Mouse (Mus musculus) CH12.LX (cell line): ENCODE results near the gene Kcng3. TPM values are rescaled to one million over a fixed set of nuclear protein-coding genes. Genes with fewer than 3 reads are reported as not detected.

Experiments used
- DNase-seq: peaks from one replicate; pipeline ENCODE4 v3.0.0-alpha.2; 2013; ENCODE audit errors: extremely low read depth
- H3K27ac ChIP-seq: 2 replicates; pipeline ENCODE4 v1.5.1; 2012; ENCODE audit warnings: low read depth, mild to moderate bottlenecking, control low read depth, moderate library complexity; ENCODE audit not compliant: insufficient read depth
- H3K27me3 ChIP-seq: replicated peaks from 2 replicates; pipeline ENCODE3; 2012; ENCODE audit warnings: inconsistent platforms
- H3K36me3 ChIP-seq, 2 experiments: replicated peaks in 1 of 2; 2 replicates each; pipeline versions ENCODE3 to v1.6.1; 2012; ENCODE audit warnings: inconsistent platforms in 1 of 2, low read length in 1 of 2, mild to moderate bottlenecking in 1 of 2, mixed read lengths in 1 of 2, moderate library complexity in 1 of 2; ENCODE audit not compliant: control insufficient read depth in 1 of 2, insufficient read depth in 1 of 2
- H3K4me1 ChIP-seq, 2 experiments: 2 replicates each; pipeline ENCODE4 v1.6.1; 2012; ENCODE audit warnings: inconsistent platforms in 1 of 2, moderate library complexity in 1 of 2; ENCODE audit not compliant: insufficient read depth in 2 of 2, control insufficient read depth in 1 of 2
- H3K4me2 ChIP-seq: 2 replicates; pipeline ENCODE4 v1.6.1; 2012; ENCODE audit warnings: low read depth, mild to moderate bottlenecking, control low read depth; ENCODE audit not compliant: poor library complexity, insufficient read depth, severe bottlenecking
- H3K4me3 ChIP-seq, 3 experiments: fragments of 150-350 bp in 1 of 3; sonication (generic) in 1 of 3; replicated peaks in 1 of 3; 2 replicates each; pipeline versions ENCODE3 to v1.5.1; 2011 to 2012; ENCODE audit warnings: low read depth in 2 of 3, low read length in 2 of 3, mild to moderate bottlenecking in 2 of 3, moderate library complexity in 2 of 3, control low read depth in 1 of 3, improper control_type of control experiment in 1 of 3, inconsistent platforms in 1 of 3, mixed read lengths in 1 of 3; ENCODE audit not compliant: poor library complexity in 1 of 3
- H3K79me2 ChIP-seq: replicated peaks from 2 replicates; pipeline ENCODE4 v1.6.1; 2012; ENCODE audit warnings: mild to moderate bottlenecking, moderate library complexity; ENCODE audit not compliant: control insufficient read depth, poor library complexity, insufficient read depth, severe bottlenecking; ENCODE audit errors: extremely low read depth
- H3K9ac ChIP-seq: 2 replicates; pipeline ENCODE4 v1.6.1; 2012; ENCODE audit warnings: low read depth, mild to moderate bottlenecking, control low read depth, moderate library complexity; ENCODE audit not compliant: insufficient read depth
- H3K9me3 ChIP-seq: replicated peaks from 2 replicates; pipeline ENCODE3; 2012; ENCODE audit warnings: low read length, inconsistent platforms, mixed read lengths
- BHLHE40 ChIP-seq: IDR thresholded peaks from 2 replicates; pipeline ENCODE4 v1.6.1; 2011; ENCODE audit warnings: mild to moderate bottlenecking, low read depth, low read length, improper control_type of control experiment
- CHD1 ChIP-seq: IDR thresholded peaks from 2 replicates; pipeline ENCODE4 v1.6.1; 2012; ENCODE audit warnings: low read depth, low read length, improper control_type of control experiment, inconsistent platforms
- CHD2 ChIP-seq: IDR thresholded peaks from 2 replicates; pipeline ENCODE4 v1.6.1; 2011; ENCODE audit warnings: low read length, improper control_type of control experiment
- CTCF ChIP-seq, 2 experiments: IDR thresholded peaks in 1 of 2; conservative IDR thresholded peaks in 1 of 2; 2 replicates each; pipeline ENCODE4 v1.5.1; 2011 to 2012; ENCODE audit warnings: low read depth in 2 of 2, low read length in 2 of 2, improper control_type of control experiment in 1 of 2, inconsistent platforms in 1 of 2, mild to moderate bottlenecking in 1 of 2, moderate library complexity in 1 of 2
- ELF1 ChIP-seq: IDR thresholded peaks from 2 replicates; pipeline ENCODE4 v1.6.1; 2014; ENCODE audit warnings: low read depth, mild to moderate bottlenecking, inconsistent platforms, low read length, improper control_type of control experiment
- ETS1 ChIP-seq: conservative IDR thresholded peaks from 2 replicates; pipeline ENCODE4 v1.6.1; 2012; ENCODE audit warnings: low read depth, mild to moderate bottlenecking, inconsistent platforms, low read length, improper control_type of control experiment, moderate library complexity
- IRF4 ChIP-seq: IDR thresholded peaks from 2 replicates; pipeline ENCODE4 v1.6.1; 2014; ENCODE audit warnings: low read depth, mild to moderate bottlenecking, inconsistent platforms, low read length, improper control_type of control experiment
- JUND ChIP-seq: conservative IDR thresholded peaks from 2 replicates; pipeline ENCODE4 v1.6.1; 2011; ENCODE audit warnings: low read depth, low read length, improper control_type of control experiment
- KAT2A ChIP-seq: IDR thresholded peaks from 2 replicates; pipeline ENCODE4 v1.6.1; 2012; ENCODE audit warnings: low read length, improper control_type of control experiment, inconsistent platforms; ENCODE audit not compliant: insufficient replicate concordance
- MAX ChIP-seq: IDR thresholded peaks from 2 replicates; pipeline ENCODE4 v1.6.1; 2011; ENCODE audit warnings: low read length, improper control_type of control experiment
- MAZ ChIP-seq: IDR thresholded peaks from 2 replicates; pipeline ENCODE4 v1.6.1; 2012; ENCODE audit warnings: low read depth, mild to moderate bottlenecking, inconsistent platforms, low read length, improper control_type of control experiment, moderate library complexity
- MEF2A ChIP-seq: IDR thresholded peaks from 2 replicates; pipeline ENCODE4 v1.6.1; 2014; ENCODE audit warnings: low read depth, mild to moderate bottlenecking, inconsistent platforms, low read length, improper control_type of control experiment, borderline replicate concordance
- MYC ChIP-seq: IDR thresholded peaks from 2 replicates; pipeline ENCODE4 v1.6.1; 2011; ENCODE audit warnings: low read depth, mild to moderate bottlenecking, improper control_type of control experiment, low read length
- NELFE ChIP-seq: IDR thresholded peaks from 2 replicates; pipeline ENCODE4 v1.6.1; 2011; ENCODE audit warnings: low read depth, low read length, improper control_type of control experiment
- NRF1 ChIP-seq: IDR thresholded peaks from 2 replicates; pipeline ENCODE4 v1.6.1; 2014; ENCODE audit warnings: low read depth, mild to moderate bottlenecking, inconsistent platforms, low read length, improper control_type of control experiment, moderate library complexity
- PAX5 ChIP-seq: IDR thresholded peaks from 2 replicates; pipeline ENCODE4 v1.6.1; 2012; ENCODE audit warnings: low read length, inconsistent platforms, mixed read lengths
- RAD21 ChIP-seq: IDR thresholded peaks from 2 replicates; pipeline ENCODE4 v1.6.1; 2011; ENCODE audit warnings: low read depth, mild to moderate bottlenecking, low read length, improper control_type of control experiment, moderate library complexity
- RCOR1 ChIP-seq: conservative IDR thresholded peaks from 2 replicates; pipeline ENCODE4 v1.6.1; 2012; ENCODE audit warnings: low read depth, mild to moderate bottlenecking, inconsistent platforms, low read length, improper control_type of control experiment
- SIN3A ChIP-seq: IDR thresholded peaks from 2 replicates; pipeline ENCODE4 v1.6.1; 2012; ENCODE audit warnings: low read length, improper control_type of control experiment, inconsistent platforms
- SMC3 ChIP-seq: IDR thresholded peaks from 2 replicates; pipeline ENCODE4 v1.6.1; 2011; ENCODE audit warnings: low read depth, low read length, improper control_type of control experiment
- USF2 ChIP-seq: conservative IDR thresholded peaks from 2 replicates; pipeline ENCODE4 v1.6.1; 2011; ENCODE audit warnings: low read depth, low read length, improper control_type of control experiment
- ZC3H11A ChIP-seq: IDR thresholded peaks from 2 replicates; pipeline ENCODE4 v1.6.1; 2012; ENCODE audit warnings: low read depth, mild to moderate bottlenecking, inconsistent platforms, low read length, improper control_type of control experiment
- ZNF384 ChIP-seq: IDR thresholded peaks from 2 replicates; pipeline ENCODE4 v1.6.1; 2012; ENCODE audit warnings: low read depth, low read length, improper control_type of control experiment, inconsistent platforms
- dilution Hi-C: fragments of 300-500 bp; cut with MboI; formaldehyde crosslinking; loops from 2 replicates; pipeline ENCODE4 v1.14.3; 2020; ENCODE audit warnings: low sequenced_read_pairs; ENCODE audit not compliant: extremely low pct_unique_long_range_greater_than_20kb, extremely low pct_ligation_motif_present
- in situ Hi-C: fragments of 300-500 bp; cut with MboI; formaldehyde crosslinking; loops from 3 replicates; pipeline ENCODE4 v1.14.3; 2019; ENCODE audit warnings: low sequenced_read_pairs, low pct_ligation_motif_present, low pct_unique_long_range_greater_than_20kb, mixed read lengths
- polyA plus RNA-seq: library from polyadenylated mRNA; unstranded; fragments of >175 nt; gene quantifications from 2 replicates; pipeline ENCODE4 v1.2.1, GENCODE M21; 2012; ENCODE audit warnings: low read depth; ENCODE audit not compliant: insufficient read length
- total RNA-seq, 2 experiments: library from RNA; depleted of rRNA; stranded (reverse); fragments of 300-350 nt in 1 of 2; fragments of >200 nt in 1 of 2; gene quantifications; 2 replicates each; pipeline ENCODE4 v1.2.3; 2012 to 2014

The Kcng3 gene
- total and polyA plus RNA-seq, 3 experiments: not detected

DNA sequence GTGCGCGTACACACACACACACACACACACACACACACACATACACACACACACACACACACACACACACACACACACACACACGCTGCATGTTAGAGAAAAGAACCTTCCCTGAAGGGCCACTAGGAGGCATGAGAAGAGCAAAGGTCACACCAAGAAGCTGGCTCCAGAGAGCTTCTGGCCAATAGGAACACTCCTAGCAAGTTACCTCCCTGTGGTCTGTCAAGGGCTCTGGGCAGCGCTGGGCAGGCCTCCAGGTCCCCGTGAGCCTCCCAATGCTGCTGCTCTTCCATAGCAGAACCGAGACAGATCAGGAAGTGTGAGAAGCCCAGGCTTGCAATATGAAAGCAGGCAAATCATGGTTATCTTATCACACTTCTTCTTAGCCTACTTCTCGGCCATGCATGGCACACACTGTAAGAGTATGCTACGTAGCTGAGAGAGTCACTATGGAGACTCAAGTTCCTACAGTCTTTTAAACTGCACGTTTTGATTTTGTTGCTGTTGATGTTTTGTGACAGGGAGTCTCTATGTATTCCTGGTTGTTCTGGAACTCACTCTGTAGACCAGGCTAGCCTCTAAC is 13.6 kb upstream of the Kcng3 start:
- no peaks in the 10 kb centered on the region for H3K9me3 ChIP-seq
- dilution Hi-C loops (no loop called here), in situ Hi-C loops (no loop called here)
- H3K27me3 ChIP-seq: no peaks in the 10 kb centered on the region
- H3K4me2 ChIP-seq: peak overlapping the region; percentile 7; the same call in 1 of the 2 replicates
- H3K4me3 ChIP-seq: no peak overlapping the region
- DNase-seq: peak; percentile 85
- H3K27ac ChIP-seq: no peak overlapping the region
- no peak overlapping the region for H3K9ac ChIP-seq
- H3K4me1 ChIP-seq: peaks cover 3 to 17% of the 10 kb centered on the region in 2 experiments; a peak in 3 of 4 replicates
- H3K36me3 ChIP-seq: no peaks in the 10 kb centered on the region
- no peaks in the 10 kb centered on the region for H3K79me2 ChIP-seq
- TF ChIP-seq MAX (peak; percentile 53; the same call in 1 of the 2 replicates), RCOR1 (no peak), KAT2A (no peak), ZC3H11A (peak; percentile 59), NELFE (no peak), CHD2 (no peak), MYC (no peak), IRF4 (peak; percentile 60; the same call in 1 of the 2 replicates), CHD1 (no peak), ETS1 (no peak), JUND (no peak), ELF1 (peak; percentile 41; the same call in 1 of the 2 replicates), SIN3A (0 out of 2 replicates have a peak, but pooled peaks have one; percentile 39), SMC3 (peak; percentile 93), PAX5 (no peak), BHLHE40 (peak; percentile 81), ZNF384 (no peak), CTCF (conservative IDR thresholded peaks at IDR 0.05 in 1 of 2, IDR thresholded peaks at IDR 0.05 in 1 of 2; ENCODE audit: low read depth in 2 of 2, low read length in 2 of 2) (peak in 1 of 2 experiments; percentile 83; a peak in 2 of 4 replicates), RAD21 (peak; percentile 81), MEF2A (peak; percentile 28; the same call in 1 of the 2 replicates), MAZ (no peak)
- TF ChIP-seq, all 38 proteins: peak for 10

DNA sequence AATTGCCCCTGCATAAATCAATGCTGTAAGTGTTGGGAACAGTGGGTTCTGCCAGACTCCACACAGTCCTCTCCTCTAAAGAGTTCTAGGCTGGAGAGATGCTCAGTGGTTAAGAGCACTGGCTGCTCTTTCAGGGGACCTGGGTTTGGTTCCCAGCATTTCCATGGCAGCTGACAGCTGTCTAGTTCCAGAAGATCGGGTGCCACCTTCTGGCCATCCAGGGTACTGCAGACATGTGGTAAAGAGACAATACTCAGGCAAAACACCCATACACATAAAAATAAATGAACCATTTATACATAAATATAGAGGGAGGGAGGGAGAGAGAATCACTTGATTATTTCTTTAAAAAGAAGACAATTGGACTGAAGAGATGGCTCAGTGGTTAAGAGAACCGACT is 5.7 kb upstream of the Kcng3 start:
- H3K4me2 ChIP-seq: no peak overlapping the region
- TF ChIP-seq RAD21: peak; percentile 44
- no peak for TF ChIP-seq NRF1
- no peak for TF ChIP-seq IRF4
- TF ChIP-seq SMC3: peak; percentile 47
- peak; percentile 49 to 55 for TF ChIP-seq CTCF (conservative IDR thresholded peaks at IDR 0.05 in 1 of 2, IDR thresholded peaks at IDR 0.05 in 1 of 2; ENCODE audit: low read depth in 2 of 2, low read length in 2 of 2)
- no peak for TF ChIP-seq USF2
- no peak overlapping the region for H3K4me3 ChIP-seq
- H3K27me3 ChIP-seq: no peaks in the 10 kb centered on the region
- DNase-seq: peak; percentile 40
- H3K9me3 ChIP-seq: peaks cover 4% of the 10 kb centered on the region
- dilution Hi-C loops: no loop called here
- no peaks in the 10 kb centered on the region for H3K79me2 ChIP-seq
- H3K36me3 ChIP-seq: no peaks in the 10 kb centered on the region
- in situ Hi-C loops: loop anchor here (10.0 kb wide), 1 partner anchor 363 kb away; no protein-coding TSS in a partner anchor
- H3K4me1 ChIP-seq: 0 out of 4 replicates have a peak, but pooled peaks cover 0 to 3% of the 10 kb centered on the region in 2 experiments
- H3K9ac ChIP-seq: no peak overlapping the region
- H3K27ac ChIP-seq: no peak overlapping the region
